Mouse (Mus musculus) liver, embryonic 14.5 days (tissue): ENCODE data around the gene Mfsd4a.

Experiments
- CTCF ChIP-seq: IDR thresholded peaks from 2 replicates; pipeline ENCODE4 v1.5.1; 2016; ENCODE audit warnings: antibody characterized with exemption, low read depth, control low read depth
- EP300 ChIP-seq: IDR thresholded peaks from 2 replicates; pipeline ENCODE4 v1.6.1; 2016; ENCODE audit warnings: antibody characterized with exemption, low read depth

DNA sequence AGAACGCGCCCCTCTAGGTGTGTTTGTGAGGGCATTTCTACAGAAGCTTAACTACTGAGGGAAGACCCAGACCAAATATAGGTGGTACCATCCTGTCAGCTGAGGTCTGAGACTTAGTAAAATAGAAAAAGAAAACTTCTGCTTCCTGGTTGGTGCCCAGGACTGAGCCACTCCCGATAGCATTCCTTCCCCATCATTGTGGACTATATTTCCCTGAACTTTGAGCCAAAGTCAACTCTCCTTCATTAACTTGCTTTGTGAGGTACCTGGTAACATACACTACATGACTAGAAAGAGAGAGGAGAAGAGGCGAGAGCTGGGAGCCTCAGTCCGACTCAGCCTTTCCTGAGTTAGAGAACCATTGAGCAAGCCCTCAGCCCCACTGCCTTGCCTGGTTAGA is 9.3 kb downstream of the Mfsd4a start:
- TF ChIP-seq EP300 (no peak), CTCF (no peak)
